Comparison of ENCODE assay signal across 9 mouse cellular contexts in the genomic region with DNA sequence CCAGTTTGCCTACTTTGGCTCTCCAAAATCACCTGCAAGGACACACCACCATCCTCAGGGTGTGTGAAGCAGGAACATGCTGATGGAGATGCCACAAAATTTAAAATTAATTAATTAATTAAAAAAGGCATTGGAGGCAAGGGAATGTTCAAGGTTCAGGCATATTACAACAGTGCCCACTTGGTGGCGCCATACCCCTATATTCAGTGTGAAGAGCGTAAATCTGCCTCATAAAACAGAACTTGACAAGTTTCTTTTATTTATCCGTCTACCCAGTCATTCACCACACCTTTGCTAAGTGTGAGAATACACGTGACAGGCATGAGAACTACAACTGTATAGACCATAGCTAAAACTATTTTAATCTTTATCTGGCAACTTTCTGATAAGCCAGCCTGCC.
DNase-seq lines count a peak whose midpoint lies in the region; ATAC-seq lines count a peak whose summit lies in the region.
"Had no signal": no experiment of that assay in that cellular context is flagged by ENCODE, and none has a peak within 500 bp of the region (broad histone marks: within the 10 kb centered on the region; RNA-seq: fewer than 3 reads in every experiment).

No protein-coding gene starts in this region.

- 24% methylated on average over 4 of the region's 4 CpGs for WGBS in intestine, embryonic 14.5 days
- WGBS in intestine, embryonic 16.5 days = 18% methylated on average over 4 of the region's 4 CpGs

- no peak for ATAC-seq in intestine, embryonic 14.5 days (replicated peaks; ENCODE audit: low FRiP score, low TSS enrichment, low read depth)
- ATAC-seq in intestine, embryonic 16.5 days = no peak
- ATAC-seq in frontal cortex, adult (ENCODE audit: low TSS enrichment) = peak; percentile 57; the same call in 1 of the 2 replicates

- no peak overlapping the region for H3K27ac ChIP-seq in intestine, embryonic 14.5 days (ENCODE audit: low read depth)
- H3K27ac ChIP-seq in intestine, embryonic 16.5 days (ENCODE audit: low read length) = no peak overlapping the region
- H3K27ac ChIP-seq: embryonic facial prominence, embryonic 13.5 days had no signal

- no peak overlapping the region for H3K9ac ChIP-seq in intestine, embryonic 14.5 days (ENCODE audit: low read length)
- no peak overlapping the region for H3K9ac ChIP-seq in intestine, embryonic 16.5 days (ENCODE audit: low read depth, low read length)
- H3K9ac ChIP-seq: embryonic facial prominence, embryonic 13.5 days had no signal

- DNase-seq in intestine, embryonic 14.5 days (ENCODE audit: low spot score) = peak; percentile 68
- DNase-seq in ES-CJ7 (ENCODE audit: low read depth, low spot score) = peak; percentile 37
- DNase-seq in cerebellum, adult 11-12 months = peak; percentile 18
- DNase-seq in left cerebral cortex, adult 11 months (ENCODE audit: low spot score) = peak; percentile 38
- DNase-seq in naive thymus-derived CD4-positive, alpha-beta T cell, adult 2 months (ENCODE audit: low read depth) = peak; percentile 34
- no peak for DNase-seq in spleen, postnatal 36 days (ENCODE audit: low spot score in 2 of 2)

- H3K4me1 ChIP-seq in intestine, embryonic 14.5 days (replicated peaks; ENCODE audit: control insufficient read depth, insufficient read depth, low read length) = no peaks in the 10 kb centered on the region
- no peaks in the 10 kb centered on the region for H3K4me1 ChIP-seq in intestine, embryonic 16.5 days (ENCODE audit: control insufficient read depth, insufficient read depth, low read length)
- H3K4me1 ChIP-seq: embryonic facial prominence, embryonic 13.5 days had no signal

- H3K9me3 ChIP-seq in intestine, embryonic 14.5 days (ENCODE audit: control insufficient read depth, low read length) = no peaks in the 10 kb centered on the region
- H3K9me3 ChIP-seq in intestine, embryonic 16.5 days (ENCODE audit: control insufficient read depth, low read length) = no peaks in the 10 kb centered on the region
- H3K9me3 ChIP-seq: embryonic facial prominence, embryonic 13.5 days had no signal

- H3K4me2 ChIP-seq in intestine, embryonic 14.5 days (ENCODE audit: low read length) = no peak overlapping the region
- no peak overlapping the region for H3K4me2 ChIP-seq in intestine, embryonic 16.5 days (ENCODE audit: low read depth, low read length)
- H3K4me2 ChIP-seq: embryonic facial prominence, embryonic 13.5 days had no signal

- no peaks in the 10 kb centered on the region for H3K36me3 ChIP-seq in intestine, embryonic 14.5 days (ENCODE audit: control insufficient read depth, insufficient read depth, low read length)
- no peaks in the 10 kb centered on the region for H3K36me3 ChIP-seq in intestine, embryonic 16.5 days (ENCODE audit: control insufficient read depth, insufficient read depth, low read length)
- H3K36me3 ChIP-seq: embryonic facial prominence, embryonic 13.5 days had no signal

- no peaks in the 10 kb centered on the region for H3K27me3 ChIP-seq in intestine, embryonic 14.5 days (replicated peaks; ENCODE audit: control insufficient read depth, insufficient read depth, low read length)
- H3K27me3 ChIP-seq in intestine, embryonic 16.5 days (replicated peaks; ENCODE audit: control insufficient read depth, insufficient read depth, low read length) = no peaks in the 10 kb centered on the region
- H3K27me3 ChIP-seq: embryonic facial prominence, embryonic 13.5 days had no signal

- H3K4me3 ChIP-seq in intestine, embryonic 14.5 days (ENCODE audit: low read depth, low read length) = no peak overlapping the region
- no peak overlapping the region for H3K4me3 ChIP-seq in intestine, embryonic 16.5 days (ENCODE audit: low read length)
- H3K4me3 ChIP-seq: embryonic facial prominence, embryonic 13.5 days had no signal

Comparison
In these comparisons a context has a peak if more than half of its experiments do, and no peak if none do; other contexts are left out.
1. DNase-seq: peak in intestine, embryonic 14.5 days (single experiment), ES-CJ7 (single experiment), cerebellum, adult 11-12 months (single experiment), left cerebral cortex, adult 11 months (single experiment) and naive thymus-derived CD4-positive, alpha-beta T cell, adult 2 months (single experiment); none in spleen, postnatal 36 days (0 of 2).